ENCODE assay signal across 26 mouse cellular contexts in the genomic region with DNA sequence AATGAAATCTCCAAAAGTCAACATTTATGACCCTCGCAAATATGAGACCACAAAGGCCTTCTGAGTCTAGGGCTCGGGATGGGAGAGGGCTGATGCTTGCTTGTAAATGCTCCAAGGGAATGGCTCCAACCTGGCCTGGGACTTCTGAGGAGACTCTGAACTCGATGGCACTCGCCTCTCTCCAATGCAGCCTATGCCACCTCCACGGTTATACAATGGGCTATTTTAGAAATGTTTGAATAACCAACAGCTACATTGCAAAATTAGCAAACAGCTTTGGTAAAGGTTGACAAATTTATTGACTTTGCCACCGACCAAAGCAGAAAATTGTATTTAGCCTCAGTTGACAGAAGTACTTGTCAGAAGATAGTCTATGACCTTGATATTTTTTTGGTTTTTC. TPM values are rescaled to one million over a fixed set of nuclear protein-coding genes. Genes with fewer than 3 reads are reported as not detected.
A peak's percentile ranks its signal among the peaks of the same experiment; 100 is the strongest.
DNase-seq lines count a peak whose midpoint lies in the region; ATAC-seq and TF ChIP-seq lines count a peak whose summit lies in the region.
"Had no signal": no experiment of that assay in that cellular context is flagged by ENCODE, and none has a peak within 500 bp of the region (broad histone marks: within the 10 kb centered on the region; RNA-seq: fewer than 3 reads in every experiment).

No protein-coding gene starts in this region.

- intact Hi-C loops in heart, postnatal 36 days (cut with DNase I), result no loop called here

- no peak for ATAC-seq in heart, embryonic 12.5 days (ENCODE audit: insufficient number of reproducible peaks, low FRiP score)
- ATAC-seq in liver, embryonic 16.5 days (ENCODE audit: low read depth), result peak; percentile 54
- ATAC-seq in liver, embryonic 12.5 days, result no peak
- no peak for ATAC-seq in midbrain, embryonic 11.5 days (ENCODE audit: low FRiP score)
- no peak for ATAC-seq in midbrain, postnatal 0 days (ENCODE audit: low FRiP score)
- ATAC-seq: forebrain, embryonic 14.5 days had no signal

- WGBS in heart, embryonic 12.5 days, result 84% methylated on average over 6 of the region's 6 CpGs
- WGBS in liver, embryonic 16.5 days (ENCODE audit: insufficient replicate concordance), result 51% methylated on average over 6 of the region's 6 CpGs
- 62% methylated on average over 6 of the region's 6 CpGs for WGBS in liver, embryonic 12.5 days (ENCODE audit: insufficient replicate concordance)
- 90% methylated on average over 6 of the region's 6 CpGs for WGBS in midbrain, embryonic 11.5 days
- WGBS in midbrain, postnatal 0 days, result 88% methylated on average over 6 of the region's 6 CpGs

- peaks cover 20% of the 10 kb centered on the region for H3K4me1 ChIP-seq in heart, embryonic 12.5 days (replicated peaks)
- peaks cover 2% of the 10 kb centered on the region; the same call in 1 of the 2 replicates for H3K4me1 ChIP-seq in liver, embryonic 16.5 days (ENCODE audit: control insufficient read depth, low read depth, low read length)
- peaks cover 8% of the 10 kb centered on the region; the same call in 1 of the 2 replicates for H3K4me1 ChIP-seq in liver, embryonic 12.5 days
- H3K4me1 ChIP-seq in midbrain, embryonic 11.5 days (ENCODE audit: control insufficient read depth, insufficient read depth, low read length), result peaks cover 3% of the 10 kb centered on the region; the same call in 1 of the 2 replicates
- no peaks in the 10 kb centered on the region for H3K4me1 ChIP-seq in midbrain, postnatal 0 days (ENCODE audit: insufficient read depth, low read length)
- H3K4me1 ChIP-seq: embryonic facial prominence, embryonic 15.5 days; forebrain, embryonic 12.5 days had no signal

- DNase-seq in heart, postnatal 36 days, result no peak
- DNase-seq in lung, postnatal 25 days (ENCODE audit: low spot score), result peak; percentile 16
- DNase-seq in lung, postnatal 4 days, result no peak
- peak; percentile 21 for DNase-seq in midbrain, embryonic 11.5 days (ENCODE audit: low spot score, missing footprints)
- no peak for DNase-seq in midbrain, postnatal 0 days (ENCODE audit: low spot score)
- DNase-seq: adrenal gland, adult 2 months; adrenal gland, postnatal 10 days; adrenal gland, postnatal 25 days; cerebellum, adult 11 months; cerebellum, adult 18-20 months; cerebellum, adult 8-10 months; cerebellum, adult 9-11 months; cerebellum, postnatal 14 days; cerebellum, postnatal 36 days; embryo, embryonic 11 days had no signal

- peaks cover 8% of the 10 kb centered on the region; the same call in 1 of the 2 replicates for H3K36me3 ChIP-seq in heart, embryonic 12.5 days
- no peaks in the 10 kb centered on the region for H3K36me3 ChIP-seq in liver, embryonic 16.5 days (ENCODE audit: control insufficient read depth, insufficient read depth)
- no peaks in the 10 kb centered on the region for H3K36me3 ChIP-seq in liver, embryonic 12.5 days
- H3K36me3 ChIP-seq in midbrain, embryonic 11.5 days (ENCODE audit: control insufficient read depth, insufficient read depth, low read length), result no peaks in the 10 kb centered on the region
- no peaks in the 10 kb centered on the region for H3K36me3 ChIP-seq in midbrain, postnatal 0 days (ENCODE audit: insufficient read depth, low read length)
- H3K36me3 ChIP-seq: embryonic facial prominence, embryonic 13.5 days; embryonic facial prominence, embryonic 15.5 days; forebrain, embryonic 10.5 days; forebrain, embryonic 12.5 days had no signal

- H3K9ac ChIP-seq in heart, embryonic 12.5 days, result no peak overlapping the region
- no peak overlapping the region for H3K9ac ChIP-seq in liver, embryonic 16.5 days (ENCODE audit: low read depth, low read length)
- no peak overlapping the region for H3K9ac ChIP-seq in liver, embryonic 12.5 days
- H3K9ac ChIP-seq in midbrain, embryonic 11.5 days (ENCODE audit: low read length), result no peak overlapping the region
- no peak overlapping the region for H3K9ac ChIP-seq in midbrain, postnatal 0 days (replicated peaks; ENCODE audit: low read length, poor library complexity, severe bottlenecking)
- H3K9ac ChIP-seq: embryonic facial prominence, embryonic 13.5 days; embryonic facial prominence, embryonic 15.5 days; forebrain, embryonic 12.5 days had no signal

- no peak overlapping the region for H3K4me3 ChIP-seq in heart, embryonic 12.5 days
- no peak overlapping the region for H3K4me3 ChIP-seq in liver, embryonic 16.5 days (ENCODE audit: low read depth, low read length)
- H3K4me3 ChIP-seq in liver, embryonic 12.5 days, result no peak overlapping the region
- no peak overlapping the region for H3K4me3 ChIP-seq in midbrain, embryonic 11.5 days (ENCODE audit: low read depth, low read length)
- no peak overlapping the region for H3K4me3 ChIP-seq in midbrain, postnatal 0 days (ENCODE audit: low read depth, low read length)
- H3K4me3 ChIP-seq: embryonic facial prominence, embryonic 13.5 days; embryonic facial prominence, embryonic 15.5 days; erythroblast, embryonic 14.5 days; forebrain, embryonic 10.5 days; forebrain, embryonic 12.5 days had no signal

- H3K27ac ChIP-seq in heart, embryonic 12.5 days (ENCODE audit: poor library complexity, severe bottlenecking), result peak overlapping the region; percentile 35; the same call in 1 of the 2 replicates
- no peak overlapping the region for H3K27ac ChIP-seq in liver, embryonic 16.5 days (ENCODE audit: low read length)
- no peak overlapping the region for H3K27ac ChIP-seq in liver, embryonic 12.5 days
- no peak overlapping the region for H3K27ac ChIP-seq in midbrain, embryonic 11.5 days (ENCODE audit: low read depth, low read length)
- H3K27ac ChIP-seq in midbrain, postnatal 0 days (ENCODE audit: low read depth, low read length), result no peak overlapping the region
- H3K27ac ChIP-seq: embryonic facial prominence, embryonic 13.5 days; embryonic facial prominence, embryonic 15.5 days; forebrain, embryonic 10.5 days; forebrain, embryonic 12.5 days had no signal

- H3K27me3 ChIP-seq in heart, embryonic 12.5 days (replicated peaks), result no peaks in the 10 kb centered on the region
- H3K27me3 ChIP-seq in liver, embryonic 16.5 days (ENCODE audit: control insufficient read depth, insufficient read depth, low read depth, low read length), result no peaks in the 10 kb centered on the region
- no peaks in the 10 kb centered on the region for H3K27me3 ChIP-seq in liver, embryonic 12.5 days (replicated peaks)
- H3K27me3 ChIP-seq in midbrain, embryonic 11.5 days (ENCODE audit: control insufficient read depth, insufficient read depth, low read length), result no peaks in the 10 kb centered on the region
- no peaks in the 10 kb centered on the region for H3K27me3 ChIP-seq in midbrain, postnatal 0 days (ENCODE audit: insufficient read depth, low read length)
- H3K27me3 ChIP-seq: embryonic facial prominence, embryonic 13.5 days; embryonic facial prominence, embryonic 15.5 days; forebrain, embryonic 12.5 days had no signal

- no peaks in the 10 kb centered on the region for H3K9me3 ChIP-seq in heart, embryonic 12.5 days (replicated peaks)
- H3K9me3 ChIP-seq in liver, embryonic 16.5 days (replicated peaks; ENCODE audit: control insufficient read depth, low read length), result no peaks in the 10 kb centered on the region
- no peaks in the 10 kb centered on the region for H3K9me3 ChIP-seq in liver, embryonic 12.5 days (replicated peaks)
- no peaks in the 10 kb centered on the region for H3K9me3 ChIP-seq in midbrain, embryonic 11.5 days (ENCODE audit: control insufficient read depth, low read length)
- no peaks in the 10 kb centered on the region for H3K9me3 ChIP-seq in midbrain, postnatal 0 days (ENCODE audit: low read length)
- H3K9me3 ChIP-seq: embryonic facial prominence, embryonic 13.5 days; embryonic facial prominence, embryonic 15.5 days; forebrain, embryonic 10.5 days; forebrain, embryonic 12.5 days had no signal

- no peak overlapping the region for H3K4me2 ChIP-seq in heart, embryonic 12.5 days
- no peak overlapping the region for H3K4me2 ChIP-seq in liver, embryonic 16.5 days (ENCODE audit: low read depth, low read length)
- no peak overlapping the region for H3K4me2 ChIP-seq in liver, embryonic 12.5 days
- H3K4me2 ChIP-seq in midbrain, embryonic 11.5 days, result no peak overlapping the region
- H3K4me2 ChIP-seq in midbrain, postnatal 0 days (ENCODE audit: low read depth, low read length, poor library complexity, severe bottlenecking), result no peak overlapping the region
- H3K4me2 ChIP-seq: embryonic facial prominence, embryonic 13.5 days; embryonic facial prominence, embryonic 15.5 days; forebrain, embryonic 12.5 days had no signal

- no peak for TF ChIP-seq CTCF in midbrain, postnatal 0 days (IDR thresholded peaks at IDR 0.05)

RNA-seq across cellular contexts. Expression of a gene that starts 19.9 kb away (rescaled TPM):
- polyA plus RNA-seq in heart, embryonic 12.5 days (2016; fragmentation: Nextera tagmentation; extraction: Ambion mirVana), result 159 and 174 TPM in 2 replicates
- 10 to 100 TPM; 10.1 TPM for total RNA-seq in heart, postnatal 36 days (2021)
- 78.4 and 83.8 TPM in 2 replicates for polyA plus RNA-seq in liver, embryonic 16.5 days (2015; fragmentation: Nextera tagmentation; extraction: Ambion mirVana)
- polyA plus RNA-seq in liver, embryonic 12.5 days (2016; fragmentation: Nextera tagmentation; extraction: Ambion mirVana), result 43.1 and 45.1 TPM in 2 replicates
- 20.9 and 25.3 TPM in 2 replicates for polyA plus RNA-seq in midbrain, embryonic 11.5 days (2014; fragmentation: Nextera tagmentation; extraction: Ambion mirVana)
- 4.0 and 4.5 TPM in 2 replicates for total RNA-seq in midbrain, postnatal 0 days (2014; rRNA removed)
- polyA plus RNA-seq in midbrain, postnatal 0 days (2015; fragmentation: Nextera tagmentation; extraction: Ambion mirVana), result 3.7 and 3.9 TPM in 2 replicates
- total RNA-seq: common myeloid progenitor, adult 5-6 weeks; MEL had no signal

Comparison
In these comparisons a context has a peak if more than half of its experiments do, and no peak if none do; other contexts are left out.
1. DNase-seq: peak in lung, postnatal 25 days (single experiment) and midbrain, embryonic 11.5 days (single experiment); none in heart, postnatal 36 days (0 of 2), lung, postnatal 4 days (0 of 2) and midbrain, postnatal 0 days (single experiment).